In the genomic region with DNA sequence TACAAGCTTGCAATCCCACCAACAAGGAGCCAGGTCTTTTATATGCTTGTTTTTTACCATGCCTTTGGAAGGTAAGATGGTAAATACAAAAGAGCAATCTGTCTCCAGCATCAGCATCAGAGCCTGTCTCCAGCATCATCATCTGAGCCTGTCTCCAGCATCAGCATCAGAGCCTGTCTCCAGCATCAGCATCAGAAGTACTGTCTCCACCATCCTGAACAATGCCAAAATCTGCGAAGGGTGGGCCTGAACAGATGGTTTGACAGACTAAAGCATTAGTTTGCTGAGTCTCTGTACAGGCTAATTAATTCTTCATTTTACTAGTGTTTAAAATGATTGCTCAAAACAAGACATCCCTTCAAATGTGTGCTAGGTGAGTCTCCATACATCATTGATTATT, we compare ENCODE assay signal across 29 mouse cellular contexts. TPM values are rescaled to one million over a fixed set of nuclear protein-coding genes. Genes with fewer than 3 reads are reported as not detected.
DNase-seq lines count a peak whose midpoint lies in the region; ATAC-seq and TF ChIP-seq lines count a peak whose summit lies in the region.
"Had no signal": no experiment of that assay in that cellular context is flagged by ENCODE, and none has a peak within 500 bp of the region (broad histone marks: within the 10 kb centered on the region; RNA-seq: fewer than 3 reads in every experiment).

No protein-coding gene starts in this region.

- no peaks in the 10 kb centered on the region for H3K4me1 ChIP-seq in forebrain, embryonic 14.5 days (ENCODE audit: control insufficient read depth, insufficient read depth, low read length)
- no peaks in the 10 kb centered on the region for H3K4me1 ChIP-seq in forebrain, embryonic 11.5 days (replicated peaks; ENCODE audit: control insufficient read depth, insufficient read depth, low read length)
- no peaks in the 10 kb centered on the region for H3K4me1 ChIP-seq in forebrain, postnatal 0 days (ENCODE audit: insufficient read depth)
- H3K4me1 ChIP-seq: embryonic facial prominence, embryonic 12.5 days; heart, embryonic 13.5 days had no signal

- no peak overlapping the region for H3K27ac ChIP-seq in forebrain, embryonic 14.5 days (ENCODE audit: low read depth, low read length)
- no peak overlapping the region for H3K27ac ChIP-seq in forebrain, embryonic 11.5 days (ENCODE audit: low read depth, low read length)
- no peak overlapping the region for H3K27ac ChIP-seq in forebrain, postnatal 0 days (ENCODE audit: low read depth, low read length)
- H3K27ac ChIP-seq: embryonic facial prominence, embryonic 12.5 days; embryonic facial prominence, embryonic 15.5 days; heart, embryonic 13.5 days; hindbrain, embryonic 14.5 days; hindbrain, postnatal 0 days had no signal

- H3K9me3 ChIP-seq in forebrain, embryonic 14.5 days (replicated peaks; ENCODE audit: control insufficient read depth, low read length), result no peaks in the 10 kb centered on the region
- no peaks in the 10 kb centered on the region for H3K9me3 ChIP-seq in forebrain, embryonic 11.5 days (ENCODE audit: control insufficient read depth, low read length)
- no peaks in the 10 kb centered on the region for H3K9me3 ChIP-seq in forebrain, postnatal 0 days (ENCODE audit: low read length)
- H3K9me3 ChIP-seq: embryonic facial prominence, embryonic 12.5 days; embryonic facial prominence, embryonic 15.5 days; G1E; heart, embryonic 13.5 days had no signal

- TF ChIP-seq CTCF in forebrain, postnatal 0 days (IDR thresholded peaks at IDR 0.05; ENCODE audit: low read depth), result no peak

- no peak overlapping the region for H3K9ac ChIP-seq in forebrain, embryonic 14.5 days (ENCODE audit: low read length)
- no peak overlapping the region for H3K9ac ChIP-seq in forebrain, embryonic 11.5 days (ENCODE audit: low read length)
- no peak overlapping the region for H3K9ac ChIP-seq in forebrain, postnatal 0 days
- H3K9ac ChIP-seq: embryonic facial prominence, embryonic 12.5 days; embryonic facial prominence, embryonic 15.5 days; heart, embryonic 13.5 days; hindbrain, embryonic 14.5 days had no signal

- no peaks in the 10 kb centered on the region for H3K36me3 ChIP-seq in forebrain, embryonic 14.5 days (ENCODE audit: control insufficient read depth, insufficient read depth, low read length)
- H3K36me3 ChIP-seq in forebrain, embryonic 11.5 days (ENCODE audit: control insufficient read depth, insufficient read depth, low read length), result no peaks in the 10 kb centered on the region
- H3K36me3 ChIP-seq in forebrain, postnatal 0 days (ENCODE audit: insufficient read depth), result no peaks in the 10 kb centered on the region
- H3K36me3 ChIP-seq: embryonic facial prominence, embryonic 12.5 days; embryonic facial prominence, embryonic 15.5 days; G1E; heart, embryonic 13.5 days had no signal

- no peak overlapping the region for H3K4me2 ChIP-seq in forebrain, embryonic 14.5 days (ENCODE audit: low read length)
- H3K4me2 ChIP-seq in forebrain, embryonic 11.5 days (ENCODE audit: low read depth, low read length, severe bottlenecking), result no peak overlapping the region
- no peak overlapping the region for H3K4me2 ChIP-seq in forebrain, postnatal 0 days (ENCODE audit: low read depth)
- H3K4me2 ChIP-seq: embryonic facial prominence, embryonic 12.5 days; embryonic facial prominence, embryonic 15.5 days; heart, embryonic 13.5 days; hindbrain, embryonic 14.5 days had no signal

- ATAC-seq in forebrain, embryonic 14.5 days, result 0 out of 2 replicates have a peak, but pooled peaks have one; percentile 46
- ATAC-seq in forebrain, embryonic 11.5 days (replicated peaks; ENCODE audit: low FRiP score), result no peak
- ATAC-seq in forebrain, postnatal 0 days, result no peak
- ATAC-seq: hindbrain, postnatal 0 days; inflammation-experienced regulatory T-cells, adult 6 months; intestine, embryonic 16.5 days; Patski had no signal

- peak; percentile 46 for DNase-seq in forebrain, embryonic 14.5 days (ENCODE audit: low spot score)
- no peak for DNase-seq in forebrain, embryonic 11.5 days (ENCODE audit: low spot score)
- DNase-seq in layer of hippocampus, adult 18-20 months (ENCODE audit: low spot score in 2 of 2), result peak; percentile 57 to 75
- DNase-seq in layer of hippocampus, postnatal 10 days (ENCODE audit: low spot score in 2 of 2), result no peak
- peak; percentile 42 to 45 for DNase-seq in layer of hippocampus, postnatal 36 days
- DNase-seq in layer of hippocampus, adult 11-12 months (ENCODE audit: low spot score), result no peak
- DNase-seq in forebrain, postnatal 0 days, result peak; percentile 28
- no peak for DNase-seq in gastrocnemius, postnatal 25 days
- DNase-seq: adrenal gland, adult 2 months; adrenal gland, postnatal 14 days; B cell, adult 2 months; cerebellum, adult 18-20 months; cerebellum, adult 9-10 months; cerebellum, postnatal 25 days; gastrocnemius, postnatal 10 days; heart, adult 18-20 months; heart, postnatal 14 days; heart, postnatal 4 days; kidney, adult 18-20 months had no signal

- no peak overlapping the region for H3K4me3 ChIP-seq in forebrain, embryonic 14.5 days (ENCODE audit: low read depth, low read length)
- no peak overlapping the region for H3K4me3 ChIP-seq in forebrain, embryonic 11.5 days (ENCODE audit: low read depth, low read length)
- H3K4me3 ChIP-seq in forebrain, postnatal 0 days (ENCODE audit: low read depth, low read length), result no peak overlapping the region
- H3K4me3 ChIP-seq: embryonic facial prominence, embryonic 12.5 days; embryonic facial prominence, embryonic 15.5 days; heart, embryonic 13.5 days had no signal

- 77% methylated on average over 1 of the region's 1 CpGs for WGBS in forebrain, embryonic 14.5 days
- WGBS in forebrain, embryonic 11.5 days, result 91% methylated on average over 1 of the region's 1 CpGs
- 59% methylated on average over 1 of the region's 1 CpGs for WGBS in forebrain, postnatal 0 days

- H3K27me3 ChIP-seq in forebrain, embryonic 14.5 days (replicated peaks; ENCODE audit: control insufficient read depth, insufficient read depth, low read length), result no peaks in the 10 kb centered on the region
- H3K27me3 ChIP-seq in forebrain, embryonic 11.5 days (ENCODE audit: control insufficient read depth, insufficient read depth, low read length), result no peaks in the 10 kb centered on the region
- H3K27me3 ChIP-seq in forebrain, postnatal 0 days (ENCODE audit: insufficient read depth, low read length), result no peaks in the 10 kb centered on the region
- H3K27me3 ChIP-seq: CH12.LX; embryonic facial prominence, embryonic 12.5 days; embryonic facial prominence, embryonic 15.5 days; heart, embryonic 13.5 days had no signal

RNA-seq across cellular contexts. Expression of gene Akt3, which starts 40.2 kb away (rescaled TPM):
- polyA plus RNA-seq in forebrain, embryonic 14.5 days (2014; fragmentation: Nextera tagmentation; extraction: Ambion mirVana), result 38.8 and 39.0 TPM in 2 replicates
- polyA plus RNA-seq in forebrain, embryonic 11.5 days (2014; fragmentation: Nextera tagmentation; extraction: Ambion mirVana), result 20.5 and 21.0 TPM in 2 replicates
- total RNA-seq in layer of hippocampus, adult 18-20 months (2021), result 100 to 1,000 TPM; 246 to 264 TPM
- 100 to 1,000 TPM; 326 to 338 TPM for total RNA-seq in layer of hippocampus, postnatal 10 days (2021)
- 100 to 1,000 TPM; 239 TPM for total RNA-seq in layer of hippocampus, postnatal 36 days (2021)
- 129 and 143 TPM in 2 replicates for total RNA-seq in forebrain, postnatal 0 days (2014; rRNA removed)
- 18.6 and 18.7 TPM in 2 replicates for polyA plus RNA-seq in forebrain, postnatal 0 days (2015; fragmentation: Nextera tagmentation; extraction: Ambion mirVana)
- total RNA-seq in gastrocnemius, postnatal 25 days (2021), result 10 to 100 TPM; 10.4 to 14.0 TPM
- polyA plus RNA-seq: G1E had no signal

Comparison
In these comparisons a context has a peak if more than half of its experiments do, and no peak if none do; other contexts are left out.
1. DNase-seq: peak in forebrain, embryonic 14.5 days (single experiment), layer of hippocampus, adult 18-20 months (2 of 2), layer of hippocampus, postnatal 36 days (2 of 2) and forebrain, postnatal 0 days (single experiment); none in forebrain, embryonic 11.5 days (single experiment), layer of hippocampus, postnatal 10 days (0 of 2), layer of hippocampus, adult 11-12 months (single experiment) and gastrocnemius, postnatal 25 days (single experiment).